Mouse (Mus musculus): ENCODE measurements at regions not wholly inside any gene's neighbourhood (a gene's known extent, or its start where the extent isn't known, plus 50 kb on each side); places are given as distances from the start of the nearest gene placed in this dataset.
"Not testable (repeated sequence)": the region's sequence is repeated elsewhere in the genome, so short reads cannot be mapped to it uniquely, and the experiment has no call there.

GRCm38 (mm10) chr14:71113198-71113597 lies 513.6 kb upstream of the Fam160b2 start:
- no peak for DNase-seq (ENCODE audit: low spot score)

- DNase-seq (ENCODE audit: low spot score), result no peak
Measured at GRCm38 (mm10) chr14:71104617-71105016, 505.0 kb upstream of the Fam160b2 start.

GRCm38 (mm10) chr14:71103955-71104354 lies 504.3 kb upstream of the Fam160b2 start:
- DNase-seq (ENCODE audit: low spot score), result no peak

GRCm38 (mm10) chr14:71095661-71096422 lies 496.2 kb upstream of the Fam160b2 start:
- no peak for DNase-seq (ENCODE audit: low spot score)

- DNase-seq (ENCODE audit: low spot score), result no peak
Measured at GRCm38 (mm10) chr14:71092626-71093326, 493.1 kb upstream of the Fam160b2 start.

GRCm38 (mm10) chr14:71085721-71086120 lies 486.1 kb upstream of the Fam160b2 start:
- no peak for DNase-seq (ENCODE audit: low spot score)

GRCm38 (mm10) chr14:71082327-71082726 lies 482.7 kb upstream of the Fam160b2 start:
- no peak for DNase-seq (ENCODE audit: low spot score)

- no peak for DNase-seq (ENCODE audit: low spot score)
Measured at GRCm38 (mm10) chr14:71075671-71076070, 476.0 kb upstream of the Fam160b2 start.

GRCm38 (mm10) chr14:71074019-71074418 lies 474.4 kb upstream of the Fam160b2 start:
- no peak for DNase-seq (ENCODE audit: low spot score)

GRCm38 (mm10) chr14:71065669-71066068 lies 466.0 kb upstream of the Fam160b2 start:
- peak; percentile 2 for DNase-seq (ENCODE audit: low spot score)

GRCm38 (mm10) chr14:71056601-71057000 lies 457.0 kb upstream of the Fam160b2 start:
- DNase-seq (ENCODE audit: low spot score), result no peak

- DNase-seq (ENCODE audit: low spot score), result no peak
Measured at GRCm38 (mm10) chr14:71055480-71055879, 455.8 kb upstream of the Fam160b2 start.

- DNase-seq (ENCODE audit: low spot score), result no peak
Measured at GRCm38 (mm10) chr14:71053788-71054641, 454.4 kb upstream of the Fam160b2 start.

- no peak for DNase-seq (ENCODE audit: low spot score)
Measured at GRCm38 (mm10) chr14:71047096-71047495, 447.5 kb upstream of the Fam160b2 start.

GRCm38 (mm10) chr14:71043879-71044770 lies 444.5 kb upstream of the Fam160b2 start:
- DNase-seq (ENCODE audit: low spot score), result not testable (repeated sequence)

- no peak for DNase-seq (ENCODE audit: low spot score)
Measured at GRCm38 (mm10) chr14:71036620-71037019, 437.0 kb upstream of the Fam160b2 start.

GRCm38 (mm10) chr14:71033586-71033985 lies 434.0 kb upstream of the Fam160b2 start:
- no peak for DNase-seq (ENCODE audit: low spot score)

- DNase-seq (ENCODE audit: low spot score), result no peak
Measured at GRCm38 (mm10) chr14:71030164-71030880, 430.7 kb upstream of the Fam160b2 start.

Measured in c-Kit-positive CD71-positive TER-119-positive erythroid progenitor cells, embryonic 14.5 days (primary cell).